Mouse (Mus musculus): Measurements from ENCODE around the gene Gpd1.
"Not testable (repeated sequence)": the region's sequence is repeated elsewhere in the genome, so short reads cannot be mapped to it uniquely, and the experiment has no call there.

The Gpd1 gene

DNA sequence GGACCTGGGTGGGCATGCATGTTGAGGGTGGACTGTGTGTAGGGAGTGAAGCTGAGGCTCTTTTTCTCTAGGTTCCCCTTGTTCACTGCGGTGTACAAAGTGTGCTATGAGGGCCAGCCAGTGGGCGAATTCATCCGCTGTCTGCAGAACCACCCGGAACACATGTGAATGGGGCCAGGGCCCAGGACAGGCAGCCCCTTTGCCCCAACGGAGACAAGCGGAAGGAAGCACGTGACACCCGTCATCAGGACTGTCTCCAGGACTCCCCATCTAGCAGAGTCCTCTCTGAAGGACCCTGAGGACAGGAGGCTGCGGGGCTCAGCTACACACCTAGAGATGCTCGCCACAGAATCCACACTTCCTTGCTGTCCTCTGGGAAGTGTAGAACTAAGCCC, 5.8 kb downstream of the Gpd1 start:
- DNase-seq, result no peak

DNA sequence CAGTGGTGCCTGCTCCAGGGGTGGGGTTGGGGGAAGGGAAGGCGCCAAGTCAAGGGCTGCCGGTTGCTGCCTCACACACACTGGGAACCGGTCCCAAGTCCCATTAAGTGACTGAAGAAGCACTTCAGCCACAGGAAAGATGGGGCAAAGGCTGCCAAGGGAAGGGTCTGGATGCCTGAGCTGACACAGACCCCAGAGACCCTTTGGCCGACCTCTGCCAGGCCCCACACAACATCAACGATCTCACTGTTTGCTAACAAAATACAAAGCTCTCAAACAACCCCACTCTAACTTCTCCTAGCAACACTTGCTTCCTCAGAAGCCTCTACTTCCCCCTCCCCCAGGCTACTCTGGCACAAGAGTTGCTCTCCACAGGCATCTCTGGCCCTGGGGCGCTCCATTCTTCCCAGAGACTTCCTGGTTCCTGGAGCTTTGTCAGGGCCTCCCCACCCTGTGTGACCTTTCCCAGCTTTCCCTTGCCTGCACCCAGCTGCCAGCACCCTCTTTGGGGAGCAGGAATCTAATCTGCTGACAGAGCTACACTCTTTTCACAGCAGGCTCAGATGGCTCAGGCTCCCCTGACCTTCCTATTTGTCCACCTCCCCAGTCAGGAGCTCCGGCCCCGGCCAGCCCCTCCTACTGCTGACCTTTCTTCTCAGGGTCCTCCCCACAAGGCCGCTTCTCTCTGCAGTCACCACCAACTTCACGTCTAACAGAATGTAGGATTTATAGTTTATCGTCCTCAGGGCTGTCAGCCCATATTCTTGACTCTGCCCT, 6.4 kb downstream of the Gpd1 start:
- DNase-seq, result peak; percentile 73

DNA sequence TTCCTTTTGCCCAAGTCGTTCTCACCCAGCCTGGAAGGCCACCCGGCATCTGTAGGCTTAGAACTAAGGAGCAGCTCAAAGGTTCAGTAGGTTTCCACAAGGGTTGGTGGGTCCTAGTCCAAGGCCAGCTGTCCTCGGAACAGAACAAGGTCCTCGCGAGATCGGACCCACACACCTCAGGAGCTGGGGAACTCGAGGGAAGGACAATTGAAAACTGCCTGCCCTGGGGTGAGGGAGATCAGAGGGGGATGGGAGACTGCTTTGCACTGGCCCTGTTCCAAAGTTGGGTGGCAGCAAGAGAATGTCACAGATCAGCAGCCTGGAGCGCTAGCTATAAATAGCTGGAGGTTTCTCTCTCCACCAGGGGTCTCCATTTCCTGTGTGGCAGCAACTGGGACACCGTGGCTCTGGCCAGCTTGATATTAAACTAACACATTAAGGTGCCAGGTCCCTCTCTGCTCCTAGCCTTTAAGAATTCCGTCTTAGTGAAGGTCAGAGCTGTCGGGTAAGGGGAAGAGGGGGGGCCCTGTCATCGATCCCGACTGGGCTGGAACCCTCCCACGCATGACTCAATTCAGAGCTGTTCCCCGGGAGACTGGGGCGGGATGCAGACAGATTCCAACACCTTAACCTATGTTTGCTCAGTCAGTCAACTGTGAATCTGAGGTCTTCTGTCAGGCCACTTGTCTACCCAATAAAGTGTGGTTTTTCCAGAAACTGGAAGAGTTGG, 7.1 kb downstream of the Gpd1 start:
- peak; percentile 86 for DNase-seq

DNA sequence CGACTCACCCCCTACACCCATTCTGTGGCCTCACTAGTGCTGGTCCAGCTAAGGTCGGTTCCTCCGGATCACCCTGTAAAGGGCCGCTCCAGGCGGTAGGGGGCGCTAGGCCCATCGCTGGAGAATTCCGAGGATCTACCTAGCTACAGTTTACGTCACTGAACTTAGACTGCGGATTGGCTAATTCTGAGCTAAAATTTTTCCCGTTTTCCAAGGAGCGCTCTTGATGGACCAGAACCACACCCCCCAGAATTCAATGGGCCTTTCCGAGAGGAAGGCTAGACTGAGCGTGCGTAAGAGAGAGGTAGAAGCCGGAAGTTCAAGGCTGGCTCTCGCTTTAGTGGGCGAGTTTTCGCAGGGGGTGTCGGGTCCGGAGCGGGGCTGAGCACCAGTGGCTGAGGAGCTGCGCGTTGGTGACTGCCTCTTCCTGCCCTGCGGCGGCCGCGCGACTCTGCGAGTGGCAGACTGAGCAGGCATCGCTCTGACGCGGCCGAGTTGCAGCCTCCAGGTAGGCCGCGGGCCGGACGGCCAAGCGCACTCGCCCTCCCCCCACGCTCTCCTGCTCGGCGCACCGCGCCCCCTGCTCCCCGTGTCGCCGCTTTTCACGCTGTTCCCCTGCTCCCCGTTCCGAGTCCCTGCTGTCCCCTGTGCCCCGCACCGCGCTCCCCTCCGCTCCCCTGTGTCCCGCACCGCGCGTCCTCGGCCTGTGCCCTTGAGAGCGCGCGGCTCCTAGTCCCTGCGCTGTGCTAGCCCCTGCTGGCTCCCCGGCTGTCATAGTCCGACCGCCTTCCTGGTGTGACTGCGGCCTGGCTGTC, 8.2 kb downstream of the Gpd1 start, which contains the start of gene Cox14:
TSS of gene Cox14 (plus strand) at position 278 of the 815 bp plus-strand sequence.
- peak; percentile 98 for DNase-seq

DNA sequence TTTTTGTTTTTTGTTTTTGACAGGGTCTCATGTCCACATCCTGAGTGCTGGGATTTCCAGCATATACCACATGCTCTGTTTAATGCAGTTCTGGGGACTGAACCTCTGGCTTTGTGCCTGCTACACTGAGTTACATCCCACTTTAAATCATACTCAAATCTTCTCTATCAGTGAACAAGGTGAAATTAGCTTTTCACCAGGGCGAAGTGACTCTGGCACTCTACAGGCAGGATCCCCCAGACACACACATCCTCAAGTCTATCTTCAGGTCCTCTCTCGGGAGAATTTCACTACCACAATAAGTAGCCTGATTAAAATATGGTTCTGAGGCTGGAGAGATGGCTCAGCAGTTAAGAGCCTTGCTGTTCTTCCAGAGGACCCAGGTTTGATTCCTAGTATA, 9.2 kb downstream of the Gpd1 start:
- no peak for DNase-seq

DNA sequence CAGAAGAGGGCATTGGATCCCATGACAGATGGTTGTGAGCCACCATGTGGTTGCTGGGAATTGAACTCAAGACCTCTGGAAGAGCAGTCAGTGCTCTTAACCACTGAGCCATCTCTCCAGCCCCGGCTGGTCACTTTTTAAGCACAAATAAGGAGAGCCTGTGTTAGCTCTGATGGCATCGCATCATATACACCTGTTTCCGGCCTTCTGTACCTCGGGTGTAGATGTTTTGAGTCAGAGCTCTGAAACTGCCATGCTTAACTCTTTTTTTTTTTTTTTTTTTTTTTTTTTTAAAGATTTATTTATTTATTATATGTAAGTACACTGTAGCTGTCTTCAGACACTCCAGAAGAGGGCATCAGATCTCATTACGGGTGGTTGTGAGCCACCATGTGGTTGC, 9.7 kb downstream of the Gpd1 start:
- not testable (repeated sequence) for DNase-seq

DNA sequence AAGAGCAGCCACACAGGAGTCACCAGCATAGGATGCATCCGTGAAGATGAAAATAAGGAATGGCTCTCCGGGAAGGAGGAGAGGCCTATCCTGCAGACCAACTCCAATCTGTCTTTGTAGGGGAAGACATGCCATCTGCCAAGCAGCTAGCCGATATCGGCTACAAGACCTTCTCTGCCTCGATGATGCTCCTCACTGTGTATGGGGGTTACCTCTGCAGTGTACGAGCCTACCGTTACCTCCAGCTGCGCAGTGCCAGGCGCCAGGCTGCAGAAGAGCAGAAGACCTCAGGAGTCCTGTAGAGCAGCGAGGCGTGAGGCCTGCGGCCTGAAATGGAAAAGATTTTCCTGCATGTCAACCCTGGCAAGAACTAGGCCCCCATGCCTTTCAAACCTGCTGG, 10.2 kb downstream of the Gpd1 start:
- DNase-seq, result no peak

DNA sequence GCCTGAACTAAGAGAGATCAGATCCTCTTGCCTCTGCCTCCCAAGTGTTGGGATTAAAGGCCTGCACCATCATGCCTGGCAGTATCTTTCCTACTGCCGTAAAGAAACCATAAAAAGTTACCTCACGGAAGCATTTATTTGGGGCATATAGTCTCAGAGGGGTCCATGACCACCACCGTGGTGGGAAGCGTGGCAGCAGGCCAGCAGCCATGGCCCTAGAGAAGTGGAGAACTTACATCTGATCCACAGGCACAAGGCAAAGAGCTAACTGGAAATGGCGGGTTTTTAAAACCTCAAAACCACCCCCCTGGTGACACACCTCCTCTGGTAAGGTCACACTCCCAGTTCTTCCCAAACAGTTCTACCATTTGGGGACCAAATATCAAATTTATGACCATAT, 10.9 kb downstream of the Gpd1 start:
- no peak for DNase-seq

DNA sequence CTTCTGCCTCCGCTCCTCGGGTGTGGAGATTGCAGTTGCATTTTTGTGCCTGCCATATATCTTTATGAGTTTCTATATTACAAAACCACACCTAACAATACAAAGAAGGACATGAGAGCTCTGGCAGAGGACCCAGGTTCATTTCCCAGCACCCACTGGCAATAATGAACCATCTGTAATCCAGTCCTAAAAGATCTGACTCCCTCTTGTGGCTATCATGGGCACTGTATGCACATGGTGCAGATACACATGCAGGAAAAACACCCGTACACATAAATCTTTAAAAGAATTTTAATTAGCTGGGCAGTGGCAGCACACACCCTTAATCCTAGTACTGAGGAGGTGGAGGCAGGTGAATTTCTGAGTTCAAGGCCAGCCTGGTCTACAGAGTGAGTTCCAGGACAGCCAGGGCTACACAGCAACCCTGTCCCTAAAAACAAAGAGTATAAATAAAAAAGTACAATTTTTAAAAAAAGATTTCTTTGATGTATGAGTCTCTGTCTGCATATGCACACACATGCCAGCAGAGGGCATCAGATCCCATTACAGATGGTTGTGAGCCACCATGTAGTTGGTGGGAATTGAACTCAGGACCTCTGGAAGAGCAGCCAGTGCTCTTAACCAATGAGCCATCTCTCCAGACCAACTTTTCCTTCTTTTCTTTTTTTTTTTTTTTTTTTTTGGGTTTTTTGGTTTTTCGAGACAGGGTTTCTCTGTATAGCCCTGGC, 11.9 kb downstream of the Gpd1 start:
- DNase-seq, result no peak

DNA sequence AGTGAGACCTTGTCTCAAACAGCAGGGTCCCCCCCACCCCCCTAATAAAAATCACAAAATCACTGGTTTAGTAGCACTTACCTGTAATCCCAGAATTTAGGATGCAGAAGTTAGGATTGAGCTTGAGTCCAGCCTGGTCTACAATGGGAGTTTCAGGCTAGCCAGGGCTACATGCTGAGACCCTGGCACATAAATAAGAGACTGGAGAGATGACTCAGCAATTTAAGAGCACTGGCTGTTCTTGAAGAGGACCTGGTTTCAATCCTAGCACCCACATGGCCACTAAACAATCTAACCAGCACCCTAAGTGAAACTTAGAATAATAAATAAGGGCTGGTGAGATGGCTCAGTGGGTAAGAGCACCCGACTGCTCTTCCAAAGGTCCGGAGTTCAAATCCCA, 13.9 kb downstream of the Gpd1 start:
- DNase-seq, result no peak

DNA sequence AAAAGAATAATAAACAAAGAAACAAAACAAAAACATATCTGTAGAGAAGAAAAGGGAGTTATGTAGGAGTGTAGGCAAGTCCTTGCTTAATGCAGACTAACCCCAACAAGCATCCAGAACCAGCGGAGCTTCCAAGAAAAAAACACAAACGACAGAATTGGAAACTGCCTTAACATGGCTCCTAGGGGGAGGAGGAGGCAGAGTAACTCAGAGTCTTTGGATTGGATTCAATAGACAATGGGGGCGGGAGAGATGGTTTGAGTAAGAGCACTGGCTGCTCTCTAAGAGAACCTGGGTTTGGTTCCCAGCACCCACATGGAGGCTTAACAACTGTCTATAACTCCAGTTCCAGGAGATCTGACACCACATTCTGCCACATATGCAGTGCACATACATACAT, 14.4 kb downstream of the Gpd1 start:
- no peak for DNase-seq

DNA sequence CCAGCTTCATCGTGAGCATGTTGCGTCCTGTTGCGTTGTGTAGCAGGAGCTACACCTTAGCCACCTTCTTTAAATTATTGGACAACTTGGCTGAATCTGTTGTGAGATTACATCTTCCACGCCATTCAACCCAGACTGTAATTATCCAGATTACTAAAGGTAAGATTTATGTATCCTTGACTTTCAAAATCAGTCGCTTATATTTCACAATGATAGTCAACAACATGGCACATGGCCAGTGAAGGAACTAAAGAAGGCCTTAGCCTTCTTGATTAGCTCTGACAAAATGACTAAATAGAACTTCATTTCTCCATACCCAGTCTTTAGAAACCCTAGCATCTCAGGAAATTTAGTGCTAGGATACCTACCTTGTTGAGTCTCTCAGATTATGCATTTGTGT, 15.9 kb downstream of the Gpd1 start:
- no peak for DNase-seq

DNA sequence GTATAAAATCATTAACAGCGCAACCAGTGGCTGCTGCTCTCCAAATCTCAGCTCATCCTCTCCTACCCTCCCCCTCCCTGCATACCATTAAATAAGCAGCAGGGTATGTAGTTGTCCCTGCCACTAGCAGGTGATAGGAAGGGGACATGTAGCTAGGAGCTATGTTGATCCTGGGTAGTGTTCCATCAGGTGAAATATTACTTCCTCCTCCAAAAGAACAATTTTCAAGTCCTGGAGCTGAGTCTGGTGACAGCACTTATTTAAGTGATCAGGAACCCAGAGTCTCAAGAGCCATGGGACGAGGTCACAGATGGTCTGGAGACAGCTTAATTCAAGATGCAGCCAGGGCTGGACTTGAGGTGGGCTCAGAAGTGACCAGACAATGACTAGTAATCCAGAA, 18.3 kb downstream of the Gpd1 start:
- DNase-seq, result peak; percentile 100

DNA sequence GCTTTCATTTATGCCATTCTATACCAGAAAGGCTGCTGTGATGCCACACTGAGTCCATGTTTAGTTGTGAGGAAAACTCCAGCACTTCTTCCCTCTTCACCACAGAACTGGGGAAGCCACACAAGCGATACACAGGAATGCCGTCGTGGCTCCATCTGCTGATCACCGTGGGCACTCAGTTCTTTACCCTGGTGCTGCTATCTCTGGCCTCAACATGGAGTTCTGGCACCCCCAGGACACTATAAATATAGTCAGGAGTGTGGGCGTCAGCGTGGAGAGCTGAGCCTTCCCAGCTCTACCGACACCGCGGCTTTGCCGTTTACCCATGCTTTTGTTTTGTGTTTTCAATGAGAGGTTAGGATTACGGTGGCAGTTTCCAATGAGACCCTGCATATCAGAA, 19.4 kb downstream of the Gpd1 start:
- no peak for DNase-seq

DNA sequence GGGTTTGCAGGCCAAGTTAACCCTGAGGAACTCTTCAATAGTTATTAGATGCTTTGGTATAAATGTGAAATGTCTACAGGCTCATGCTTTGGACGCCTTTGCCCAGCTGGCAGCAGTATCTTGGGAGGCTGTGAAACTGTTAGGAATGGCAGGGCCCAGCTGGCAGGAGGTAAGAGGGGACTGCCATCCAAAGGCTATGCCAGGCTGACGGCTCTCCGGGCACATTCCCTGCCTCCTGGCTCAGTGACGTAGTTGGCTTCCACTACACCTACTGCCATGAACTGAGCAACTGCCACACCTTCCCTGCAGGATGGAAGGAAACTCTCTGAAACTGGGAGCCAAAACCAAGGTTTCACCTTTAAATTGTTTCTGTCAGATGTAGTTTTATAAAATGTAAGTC, 22.9 kb downstream of the Gpd1 start:
- DNase-seq, result no peak

DNA sequence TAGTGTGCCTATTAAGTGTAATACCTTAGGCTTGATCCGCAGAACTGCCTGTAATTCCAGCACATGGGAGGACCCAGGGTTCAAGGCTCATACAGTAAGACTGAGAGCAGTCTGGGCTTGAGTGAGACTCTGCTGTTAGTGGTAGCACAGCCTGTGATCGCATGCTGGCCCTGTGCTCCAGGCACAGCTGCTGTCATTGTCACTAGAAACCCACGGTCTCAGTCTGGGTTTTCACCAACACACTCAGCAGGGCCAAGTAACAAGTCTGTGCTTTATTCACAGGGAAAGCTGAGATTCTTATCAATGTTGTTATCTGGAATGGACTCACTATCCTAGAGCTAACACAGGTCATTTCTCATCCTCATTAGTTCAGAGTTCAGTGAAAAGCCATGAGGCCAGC, 36.9 kb downstream of the Gpd1 start:
- peak; percentile 53 for DNase-seq

DNA sequence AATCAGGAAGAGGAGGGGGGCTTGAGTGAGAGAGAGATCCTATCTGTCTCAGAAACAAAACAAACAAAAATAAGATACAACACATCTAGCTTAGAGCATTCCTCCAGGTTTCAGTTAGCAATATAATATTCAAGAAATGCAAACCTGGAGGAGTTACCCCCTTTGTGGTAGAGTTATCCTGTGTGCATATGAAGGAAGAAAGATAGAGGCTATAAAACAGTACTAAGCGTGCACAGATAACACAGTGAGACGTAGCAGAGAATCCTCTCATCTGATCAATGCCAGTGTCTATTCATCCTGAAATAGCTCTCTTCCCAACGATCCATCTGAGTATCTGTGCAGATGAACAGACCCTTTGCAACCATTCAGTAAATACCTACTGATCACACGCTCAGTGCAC, 50.2 kb downstream of the Gpd1 start:
- no peak for DNase-seq

DNA sequence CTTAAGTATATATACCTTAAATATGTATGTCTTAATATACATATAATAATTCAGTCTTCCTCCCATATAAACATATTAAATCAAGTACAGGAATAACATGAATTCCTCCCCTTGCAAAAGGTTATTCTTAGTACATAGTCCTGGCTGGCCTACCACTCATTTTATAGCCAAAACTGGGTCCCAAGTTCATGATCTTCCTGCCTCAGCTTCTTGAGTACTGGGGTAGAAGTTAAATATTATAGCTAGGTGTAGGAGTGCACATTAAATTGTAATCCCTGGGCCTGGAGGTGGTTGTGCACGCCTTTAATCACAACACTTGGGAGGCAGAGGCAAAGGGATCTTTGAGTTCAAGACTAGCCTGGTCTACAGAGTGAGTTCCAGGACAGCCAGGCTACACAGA, 51.4 kb downstream of the Gpd1 start:
- DNase-seq, result no peak

DNA sequence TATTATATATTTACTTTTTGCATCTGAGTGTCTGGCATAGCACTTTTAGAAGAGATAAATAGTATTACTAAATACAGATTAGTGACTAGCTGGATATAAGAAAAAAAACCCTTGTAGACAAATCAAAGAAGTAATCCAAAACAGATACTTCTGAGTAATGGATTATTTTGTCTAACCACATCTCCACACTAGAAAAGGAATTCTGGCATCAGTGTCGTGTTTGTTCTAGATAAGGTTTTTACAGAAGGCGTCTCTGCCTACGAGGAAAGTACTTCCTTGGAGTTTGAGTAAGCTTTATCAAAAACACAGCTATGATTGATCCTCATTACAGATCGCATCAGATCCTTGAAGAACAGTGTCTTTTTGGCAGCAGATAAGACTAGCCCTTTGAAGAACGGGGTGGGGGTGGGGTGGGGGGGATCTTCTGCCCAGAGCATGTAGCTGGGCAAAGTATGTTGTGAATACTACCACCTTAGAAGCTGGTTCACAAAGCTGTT, 53.7 kb downstream of the Gpd1 start:
- DNase-seq, result no peak

DNA sequence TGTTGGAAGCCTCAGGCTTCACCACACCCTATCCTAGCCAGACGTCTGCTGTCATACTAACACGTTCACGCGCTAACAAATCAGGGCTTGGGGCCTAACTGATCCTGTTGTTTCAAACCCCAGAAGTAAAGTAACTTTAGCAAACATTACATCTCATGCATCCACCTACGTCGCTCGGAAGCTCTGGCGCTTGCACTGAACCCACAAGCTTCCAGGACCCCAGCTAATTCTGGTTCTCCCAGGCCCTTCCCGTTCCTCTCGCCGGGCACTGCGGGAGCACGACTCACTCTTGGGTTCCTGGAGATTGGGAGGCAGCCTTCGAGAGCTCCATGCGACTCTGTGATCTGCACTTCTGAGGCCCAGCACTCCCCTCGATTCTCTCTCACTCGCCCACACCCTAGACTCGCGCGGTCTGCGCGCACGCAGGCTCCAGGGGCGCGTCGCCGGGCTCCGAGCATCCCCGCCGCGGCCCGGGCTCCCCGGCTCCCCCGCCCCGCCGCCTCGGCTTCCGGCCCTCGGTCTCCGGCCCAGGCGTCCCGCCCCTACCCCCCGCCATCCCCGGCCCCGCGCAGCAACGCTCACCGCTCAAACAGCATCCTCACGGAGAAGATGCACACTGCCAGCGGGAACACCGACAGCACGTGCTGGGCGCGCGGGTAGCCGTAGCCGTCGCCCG, 54.4 kb downstream of the Gpd1 start:
- peak; percentile 16 for DNase-seq

DNA sequence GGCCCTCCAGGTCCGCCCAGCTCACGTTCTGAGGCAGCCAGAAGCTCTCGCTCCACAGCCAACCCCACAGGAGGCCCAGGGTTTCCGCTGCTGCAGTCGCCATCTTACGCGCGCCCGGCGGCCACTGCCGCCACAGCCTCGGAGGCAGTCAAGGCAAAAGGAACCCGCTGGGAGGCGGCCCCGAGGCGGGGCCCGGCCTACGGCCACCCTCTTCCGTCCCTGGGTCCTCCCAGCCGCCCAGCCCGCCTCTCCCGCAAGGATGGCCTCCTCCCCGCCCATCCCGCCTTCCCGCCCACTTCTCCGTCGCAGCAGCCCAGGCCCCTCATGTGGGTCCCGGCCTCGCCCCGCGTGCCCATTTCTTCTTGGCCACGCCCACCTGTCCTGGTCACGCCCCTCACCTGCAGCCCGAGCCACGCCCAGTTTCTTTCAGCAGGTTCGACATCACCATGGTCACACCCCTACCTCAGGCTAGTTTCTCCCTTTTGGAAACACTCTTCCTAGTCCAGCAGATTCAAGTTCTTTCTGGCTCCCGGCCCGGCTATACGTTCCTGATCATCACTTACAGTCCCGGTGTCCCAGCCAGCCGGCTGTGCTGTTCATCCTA, 55.1 kb downstream of the Gpd1 start:
- peak; percentile 86 for DNase-seq

DNA sequence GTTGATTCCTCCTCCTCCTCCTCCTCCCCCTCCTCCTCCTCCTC, 55.4 kb downstream of the Gpd1 start, which contains the start of gene Cers5:
TSS of gene Cers5 (minus strand) at position 5 of the 44 bp plus-strand sequence.
- DNase-seq, result not testable (repeated sequence)
